Mouse (Mus musculus) heart, embryonic 10.5 days (tissue): ENCODE data around the gene Chd4. TPM values are rescaled to one million over a fixed set of nuclear protein-coding genes. Genes with fewer than 3 reads are reported as not detected.

Source experiments
- DNase-seq: peaks from one replicate; pipeline ENCODE4 v3.0.0-alpha.2; 2017; ENCODE audit warnings: low spot score
- H3K27ac ChIP-seq: fragments of 300-500 bp; sonication (generic); 2 replicates; pipeline ENCODE4 v1.5.1; 2016; ENCODE audit warnings: mild to moderate bottlenecking
- H3K27me3 ChIP-seq: fragments of 300-500 bp; sonication (generic); 2 replicates; pipeline ENCODE4 v1.6.1; 2016; ENCODE audit warnings: mild to moderate bottlenecking; ENCODE audit not compliant: poor library complexity, insufficient read depth, severe bottlenecking
- H3K36me3 ChIP-seq: fragments of 300-500 bp; sonication (generic); 2 replicates; pipeline ENCODE4 v1.6.1; 2016; ENCODE audit warnings: mild to moderate bottlenecking, moderate library complexity
- H3K4me1 ChIP-seq: fragments of 300-500 bp; sonication (generic); 2 replicates; pipeline ENCODE4 v1.6.1; 2016; ENCODE audit warnings: mild to moderate bottlenecking
- H3K4me3 ChIP-seq: fragments of 300-500 bp; sonication (generic); 2 replicates; pipeline ENCODE4 v1.5.1; 2016; ENCODE audit warnings: mild to moderate bottlenecking, moderate library complexity
- H3K9me3 ChIP-seq: fragments of 300-500 bp; sonication (generic); 2 replicates; pipeline ENCODE4 v1.6.1; 2016; ENCODE audit warnings: mild to moderate bottlenecking, moderate library complexity
- WGBS: fragments of 180-500 bp; shearing (Covaris S2); methylation state at CpG from one replicate; pipeline ENCODE4 v1.1.7; 2016; 5-methylcytosine and 5-hydroxymethylcytosine counted together
- polyA plus RNA-seq: library from polyadenylated mRNA; unstranded; fragments of >200 nt; fragmentation: Nextera tagmentation; extraction: Ambion mirVana; gene quantifications from 2 replicates; pipeline ENCODE4 v1.2.1, GENCODE M21; 2016

Chd4 gene
- polyA plus RNA-seq, 1 experiment from 2014 or later = 88.6 TPM

- Histone ChIP-seq H3K9me3 (no peaks in the 10 kb centered on the region), H3K4me1 (peaks cover 16% of the 10 kb centered on the region), H3K4me3 (peak overlapping the region; percentile 64), H3K36me3 (no peaks in the 10 kb centered on the region), H3K27ac (peak overlapping the region; percentile 87), H3K27me3 (peaks cover 27% of the 10 kb centered on the region; the same call in 1 of the 2 replicates)
- DNase-seq = peak; percentile 97
- WGBS = 21% methylated on average over 45 of the region's 45 CpGs
Measured at GRCm38 (mm10) chr6:125081797-125082560, 13.8 kb upstream of the Chd4 start.

DNA sequence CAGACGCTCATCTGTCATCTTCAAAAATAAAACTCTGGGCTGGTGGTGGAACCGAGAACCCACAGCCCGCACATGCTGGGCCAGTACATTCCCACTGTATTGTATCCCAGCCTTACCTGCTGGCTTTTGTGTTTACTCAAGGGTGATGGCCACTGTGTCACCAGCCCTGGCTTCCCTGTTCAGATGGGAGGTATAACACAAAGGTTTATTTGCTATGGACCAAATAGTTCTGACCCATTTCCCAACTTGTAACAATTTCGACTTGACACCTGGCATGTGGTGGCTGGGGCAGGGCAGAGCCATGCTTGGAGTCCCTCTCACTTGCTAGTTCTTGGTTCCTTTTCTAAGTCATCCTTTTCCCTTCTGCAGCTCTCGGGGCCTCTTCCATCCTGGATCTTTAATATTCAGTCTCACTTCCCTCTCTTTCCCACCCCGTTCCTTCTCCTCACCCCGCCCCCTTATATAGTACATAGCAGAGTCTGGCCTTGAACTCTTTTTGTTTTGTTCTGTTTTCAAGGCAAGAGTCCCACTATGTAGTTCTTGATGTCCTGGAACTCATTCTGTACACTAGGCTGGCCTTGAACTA lies 12.9 kb upstream of the Chd4 start:
- Histone ChIP-seq H3K9me3 (no peaks in the 10 kb centered on the region), H3K4me1 (peaks cover 16% of the 10 kb centered on the region), H3K36me3 (no peaks in the 10 kb centered on the region), H3K4me3 (no peak overlapping the region), H3K27ac (no peak overlapping the region), H3K27me3 (peaks cover 27% of the 10 kb centered on the region; the same call in 1 of the 2 replicates)
- WGBS = 86% methylated on average over 7 of the region's 7 CpGs
- no peak for DNase-seq

DNA sequence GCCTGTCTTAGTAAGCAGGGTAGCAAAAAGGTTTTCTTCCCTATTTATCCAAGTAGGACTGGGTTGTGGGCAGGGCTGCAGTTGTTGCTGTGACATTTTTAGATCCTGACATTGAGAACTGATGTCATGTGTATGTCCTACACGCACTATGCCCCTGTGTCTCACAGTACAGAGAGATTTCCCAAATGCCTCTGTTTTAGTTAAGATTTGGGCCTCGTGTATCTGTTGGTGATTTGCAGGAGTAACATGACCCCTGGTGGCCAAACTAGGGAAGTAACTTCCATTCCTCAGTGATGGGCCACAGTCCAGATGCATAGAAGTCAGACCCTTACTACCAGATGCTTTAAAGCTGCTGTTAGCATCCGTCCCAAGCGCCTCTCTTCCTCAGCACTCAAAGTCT lies 11.4 kb upstream of the Chd4 start:
- DNase-seq = no peak
- Histone ChIP-seq H3K27me3 (peaks cover 27% of the 10 kb centered on the region; the same call in 1 of the 2 replicates), H3K36me3 (no peaks in the 10 kb centered on the region), H3K9me3 (no peaks in the 10 kb centered on the region), H3K27ac (peak overlapping the region; percentile 42; the same call in 1 of the 2 replicates), H3K4me1 (peaks cover 27% of the 10 kb centered on the region), H3K4me3 (no peak overlapping the region)
- WGBS = 11% methylated on average over 4 of the region's 4 CpGs

DNA sequence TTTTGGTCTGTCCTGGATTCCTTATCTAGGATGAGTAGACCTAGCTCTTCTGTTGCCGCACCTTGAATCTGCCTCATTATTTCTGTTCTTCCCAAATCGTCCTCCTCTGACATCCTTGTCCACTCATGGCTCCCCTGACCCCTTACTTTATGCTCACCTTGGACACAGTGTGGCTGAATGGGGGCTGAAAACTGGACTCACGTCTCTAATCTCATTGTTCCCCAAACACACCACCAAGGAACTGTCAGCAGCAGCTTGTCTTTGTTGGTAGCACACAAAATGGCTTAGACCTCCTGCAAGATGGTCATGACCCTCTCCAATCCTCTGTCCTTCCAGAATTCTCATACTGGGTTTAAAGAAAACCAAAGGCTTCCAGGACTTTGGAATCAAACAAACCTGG lies 7.8 kb upstream of the Chd4 start:
- Histone ChIP-seq H3K4me3 (no peak overlapping the region), H3K36me3 (no peaks in the 10 kb centered on the region), H3K9me3 (no peaks in the 10 kb centered on the region), H3K27ac (peak overlapping the region; percentile 90), H3K27me3 (peaks cover 7% of the 10 kb centered on the region; the same call in 1 of the 2 replicates), H3K4me1 (peaks cover 34% of the 10 kb centered on the region)
- DNase-seq = no peak
- 83% methylated on average over 3 of the region's 3 CpGs for WGBS

DNA sequence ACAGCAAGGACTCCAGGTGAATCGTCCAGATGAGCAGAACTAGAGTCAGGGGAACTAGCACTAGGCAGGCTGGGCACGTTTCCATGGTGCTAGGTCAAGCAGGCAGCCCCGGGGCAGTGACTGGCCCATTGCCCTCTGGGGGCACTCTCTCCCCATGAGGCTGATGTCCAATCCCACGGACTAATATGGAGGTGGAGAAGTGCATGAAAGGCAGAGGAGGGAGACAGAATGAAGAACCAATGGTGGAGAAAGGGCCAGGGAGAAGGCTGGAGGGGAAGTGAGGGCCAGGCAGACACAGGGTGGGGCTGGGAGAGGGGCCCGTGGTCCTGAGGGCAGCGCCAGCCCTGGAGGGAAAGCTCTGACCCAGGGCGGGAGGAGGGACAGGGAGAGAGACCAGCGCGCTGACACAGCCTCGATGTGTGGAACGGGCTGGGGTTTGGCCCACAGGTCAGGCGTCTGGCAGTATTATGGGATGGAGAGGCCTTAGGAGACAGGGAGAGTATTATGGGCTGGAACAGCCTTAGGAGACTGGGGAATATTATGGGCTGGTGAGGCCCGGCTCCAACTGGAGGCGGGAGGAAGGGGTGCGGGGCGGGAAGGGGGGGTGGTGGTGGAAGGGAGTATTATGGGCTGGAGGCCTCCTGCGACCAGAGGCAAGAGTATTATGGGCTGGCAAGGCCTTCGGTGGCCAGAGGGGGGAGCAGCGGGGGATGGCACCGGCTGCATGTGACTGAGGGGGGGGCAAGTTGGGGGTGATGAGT lies 7.0 kb upstream of the Chd4 start:
- Histone ChIP-seq H3K27ac (peak overlapping the region; percentile 90), H3K27me3 (no peaks in the 10 kb centered on the region), H3K9me3 (no peaks in the 10 kb centered on the region), H3K36me3 (no peaks in the 10 kb centered on the region), H3K4me1 (peaks cover 32% of the 10 kb centered on the region), H3K4me3 (peak overlapping the region; percentile 48)
- peak; percentile 94 for DNase-seq
- 5% methylated on average over 20 of the region's 20 CpGs for WGBS

- Histone ChIP-seq H3K4me1 (peaks cover 26% of the 10 kb centered on the region), H3K36me3 (no peaks in the 10 kb centered on the region), H3K27ac (peak overlapping the region; percentile 90), H3K4me3 (peak overlapping the region; percentile 48), H3K27me3 (no peaks in the 10 kb centered on the region), H3K9me3 (no peaks in the 10 kb centered on the region)
- 4% methylated on average over 15 of the region's 15 CpGs for WGBS
- DNase-seq = peak; percentile 92
Measured at GRCm38 (mm10) chr6:125089521-125090321, 6.1 kb upstream of the Chd4 start.

- H3K36me3 ChIP-seq = no peaks in the 10 kb centered on the region
- no peak for DNase-seq
- no peaks in the 10 kb centered on the region for H3K27me3 ChIP-seq
- WGBS = 57% methylated on average over 10 of the region's 10 CpGs
- H3K4me3 ChIP-seq = peak overlapping the region; percentile 48
- peak overlapping the region; percentile 90 for H3K27ac ChIP-seq
- H3K4me1 ChIP-seq = peaks cover 34% of the 10 kb centered on the region
- H3K9me3 ChIP-seq = no peaks in the 10 kb centered on the region
Measured at GRCm38 (mm10) chr6:125090341-125091085, 5.3 kb upstream of the Chd4 start.

DNA sequence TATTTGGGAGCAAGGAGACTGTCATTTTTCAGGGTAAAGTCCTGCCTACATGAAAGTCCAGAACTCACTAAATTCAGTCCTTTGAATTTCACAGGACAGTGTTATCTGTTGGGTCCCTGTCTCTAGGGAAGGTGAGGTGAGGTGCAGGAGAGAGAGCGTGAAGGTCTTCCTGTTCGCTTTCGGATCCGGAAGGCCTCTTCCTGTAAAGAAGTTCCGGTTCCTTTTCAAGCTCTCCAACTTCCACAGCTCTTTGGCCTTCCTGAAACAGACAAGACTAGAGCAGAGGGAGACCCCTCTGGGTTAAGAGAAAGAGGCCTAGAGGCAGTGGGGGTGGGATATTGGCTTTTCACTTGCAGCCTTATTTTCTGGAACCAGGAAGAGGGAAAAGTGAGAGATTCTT lies 3.4 kb upstream of the Chd4 start:
- WGBS = 85% methylated on average over 5 of the region's 5 CpGs
- no peak for DNase-seq
- no peaks in the 10 kb centered on the region for H3K27me3 ChIP-seq
- peak overlapping the region; percentile 42; the same call in 1 of the 2 replicates for H3K27ac ChIP-seq
- no peaks in the 10 kb centered on the region for H3K36me3 ChIP-seq
- peaks cover 41% of the 10 kb centered on the region for H3K4me1 ChIP-seq
- no peak overlapping the region for H3K4me3 ChIP-seq
- H3K9me3 ChIP-seq = no peaks in the 10 kb centered on the region

- H3K27me3 ChIP-seq = no peaks in the 10 kb centered on the region
- no peak for DNase-seq
- H3K36me3 ChIP-seq = peaks cover 19% of the 10 kb centered on the region
- H3K4me1 ChIP-seq = peaks cover 50% of the 10 kb centered on the region
- H3K9me3 ChIP-seq = no peaks in the 10 kb centered on the region
- WGBS = 66% methylated on average over 3 of the region's 3 CpGs
- peak overlapping the region; percentile 98; the same call in 1 of the 2 replicates for H3K27ac ChIP-seq
- H3K4me3 ChIP-seq = no peak overlapping the region
Measured at GRCm38 (mm10) chr6:125094843-125095242, 938 bp upstream of the Chd4 start.

GRCm38 (mm10) chr6:125096279-125096596 lies 457 bp downstream of the Chd4 start:
- Histone ChIP-seq H3K27ac (peak overlapping the region; percentile 98), H3K9me3 (no peaks in the 10 kb centered on the region), H3K36me3 (peaks cover 33% of the 10 kb centered on the region), H3K4me3 (peak overlapping the region; percentile 98), H3K4me1 (peaks cover 54% of the 10 kb centered on the region), H3K27me3 (no peaks in the 10 kb centered on the region)
- WGBS = under 1% methylated on average over 18 of the region's 32 CpGs
- no peak for DNase-seq

DNA sequence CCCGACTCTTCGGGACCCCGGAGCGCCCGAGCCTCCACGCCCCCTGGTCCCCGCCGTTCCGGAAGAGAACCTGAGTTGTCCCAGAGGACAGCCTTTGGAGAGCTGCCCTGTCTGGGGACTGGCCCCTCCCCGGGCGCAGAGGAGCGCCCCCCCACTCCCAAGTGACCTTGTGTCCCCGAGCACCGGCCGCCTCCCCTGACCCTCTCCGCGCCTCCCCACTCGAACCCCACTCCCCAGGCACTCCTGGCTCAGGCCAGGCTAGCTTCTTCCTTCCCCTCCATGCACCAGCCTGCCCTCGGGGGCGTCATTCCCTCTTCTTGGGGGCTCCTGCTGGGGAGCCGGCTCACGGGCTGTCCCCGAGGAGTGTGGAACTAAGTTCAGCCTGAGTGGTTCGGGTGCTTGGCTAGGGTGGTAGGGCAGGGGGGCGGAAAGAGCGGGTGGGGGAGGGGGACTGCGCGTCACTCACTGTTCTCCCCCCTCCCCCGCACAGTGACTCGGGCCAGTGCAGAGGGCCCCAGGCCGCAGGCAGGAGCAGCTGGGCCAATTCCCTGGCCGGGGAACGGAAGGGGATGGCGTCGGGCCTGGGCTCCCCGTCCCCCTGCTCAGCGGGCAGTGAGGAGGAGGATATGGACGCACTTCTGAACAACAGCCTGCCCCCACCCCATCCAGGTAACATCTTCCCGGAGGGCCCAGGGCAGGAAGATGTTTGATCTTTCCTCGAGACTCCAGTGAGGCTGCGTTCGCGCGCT lies 990 bp downstream of the Chd4 start:
- Histone ChIP-seq H3K27ac (peak overlapping the region; percentile 98), H3K4me1 (peaks cover 59% of the 10 kb centered on the region), H3K27me3 (no peaks in the 10 kb centered on the region), H3K4me3 (peak overlapping the region; percentile 98), H3K9me3 (no peaks in the 10 kb centered on the region), H3K36me3 (peaks cover 38% of the 10 kb centered on the region)
- no peak for DNase-seq
- WGBS = under 1% methylated on average over 42 of the region's 44 CpGs
